Mouse (Mus musculus) kidney, embryonic 14.5 days (tissue): ENCODE results near the gene Lrfn5. TPM values are rescaled to one million over a fixed set of nuclear protein-coding genes. Genes with fewer than 3 reads are reported as not detected.

Experiments used
- ATAC-seq: fragments of 200-750 bp; cut with Nextera tagmentation; 2 replicates; pipeline ENCODE4 v1.8.0; 2017; ENCODE audit warnings: moderate number of reproducible peaks, mild to moderate bottlenecking, moderate TSS enrichment, moderate library complexity; ENCODE audit not compliant: low FRiP score, low TSS enrichment
- H3K27ac ChIP-seq: fragments of 300-500 bp; sonication (generic); 2 replicates; pipeline ENCODE4 v1.5.1; 2014; ENCODE audit warnings: low read depth, mild to moderate bottlenecking, low read length, moderate library complexity, mixed read lengths
- H3K27me3 ChIP-seq: fragments of 300-500 bp; sonication (generic); 2 replicates; pipeline ENCODE4 v1.6.1; 2014; ENCODE audit warnings: mild to moderate bottlenecking, low read length; ENCODE audit not compliant: control insufficient read depth, insufficient read depth
- H3K36me3 ChIP-seq: fragments of 300-500 bp; sonication (generic); 2 replicates; pipeline ENCODE4 v1.6.1; 2014; ENCODE audit warnings: low read length, mixed read lengths; ENCODE audit not compliant: control insufficient read depth, insufficient read depth
- H3K4me1 ChIP-seq: fragments of 300-500 bp; sonication (generic); 2 replicates; pipeline ENCODE4 v1.6.1; 2014; ENCODE audit warnings: low read length, mixed read lengths; ENCODE audit not compliant: control insufficient read depth, insufficient read depth
- H3K4me2 ChIP-seq: fragments of 300-500 bp; sonication (generic); replicated peaks from 2 replicates; pipeline ENCODE4 v1.6.1; 2014; ENCODE audit warnings: low read depth, mild to moderate bottlenecking, low read length
- H3K4me3 ChIP-seq: fragments of 300-500 bp; sonication (generic); 2 replicates; pipeline ENCODE4 v1.5.1; 2014; ENCODE audit warnings: mild to moderate bottlenecking, low read length
- H3K9ac ChIP-seq: fragments of 300-500 bp; sonication (generic); 2 replicates; pipeline ENCODE4 v1.6.1; 2014; ENCODE audit warnings: low read depth, mild to moderate bottlenecking, low read length, moderate library complexity
- H3K9me3 ChIP-seq: fragments of 300-500 bp; sonication (generic); 2 replicates; pipeline ENCODE4 v1.6.1; 2016; ENCODE audit warnings: low read length; ENCODE audit not compliant: control insufficient read depth
- WGBS: fragments of 180-500 bp; shearing (Covaris S2); extraction: QIAGEN DNeasy Blood & Tissue Kit; methylation state at CpG from one replicate; pipeline ENCODE4 v1.1.7; 2014; 5-methylcytosine and 5-hydroxymethylcytosine counted together
- polyA plus RNA-seq: library from polyadenylated mRNA; unstranded; fragments of >200 nt; fragmentation: Nextera tagmentation; extraction: Ambion mirVana; gene quantifications from 2 replicates; pipeline ENCODE4 v1.2.1, GENCODE M21; 2014

The Lrfn5 gene
- polyA plus RNA-seq, result 2.1 and 3.3 TPM in 2 replicates

GRCm38 (mm10) chr12:61522829-61523370 lies at the start of gene Lrfn5:
Gene Lrfn5 (plus strand): TSS chr12:61523150.
- H3K4me1 ChIP-seq, result peaks cover 4% of the 10 kb centered on the region; the same call in 1 of the 2 replicates
- H3K27ac ChIP-seq, result no peak within 1 kb of the TSS
- no peaks in the 10 kb centered on the region for H3K36me3 ChIP-seq
- 0% methylated on average over 43 of the region's 50 CpGs for WGBS
- no peaks in the 10 kb centered on the region for H3K9me3 ChIP-seq
- peak within 1 kb of the TSS; percentile 55 for H3K4me3 ChIP-seq
- H3K4me2 ChIP-seq, result peak within 1 kb of the TSS; percentile 77
- H3K9ac ChIP-seq, result peak within 1 kb of the TSS; percentile 59
- peaks cover 39% of the 10 kb centered on the region for H3K27me3 ChIP-seq
- ATAC-seq, result peak; percentile 93

- H3K4me1 ChIP-seq, result peaks cover 4% of the 10 kb centered on the region; the same call in 1 of the 2 replicates
- H3K9ac ChIP-seq, result no peak overlapping the region
- WGBS, result 3% methylated on average over 20 of the region's 20 CpGs
- H3K36me3 ChIP-seq, result no peaks in the 10 kb centered on the region
- H3K27me3 ChIP-seq, result peaks cover 38% of the 10 kb centered on the region
- no peaks in the 10 kb centered on the region for H3K9me3 ChIP-seq
- H3K4me3 ChIP-seq, result peak overlapping the region; percentile 21; the same call in 1 of the 2 replicates
- no peak overlapping the region for H3K27ac ChIP-seq
- H3K4me2 ChIP-seq, result peak overlapping the region; percentile 43
- ATAC-seq, result no peak
These were observed 1.3 kb upstream of the Lrfn5 start for GRCm38 (mm10) chr12:61521501-61522147.

GRCm38 (mm10) chr12:61522148-61522828 lies 662 bp upstream of the Lrfn5 start:
- 0 out of 2 replicates have a peak overlapping the region, but pooled peaks have one; percentile 59 for H3K9ac ChIP-seq
- H3K4me3 ChIP-seq, result peak overlapping the region; percentile 55
- no peaks in the 10 kb centered on the region for H3K36me3 ChIP-seq
- peak overlapping the region; percentile 77 for H3K4me2 ChIP-seq
- WGBS, result 3% methylated on average over 6 of the region's 6 CpGs
- peaks cover 4% of the 10 kb centered on the region; the same call in 1 of the 2 replicates for H3K4me1 ChIP-seq
- peak; percentile 10; the same call in 1 of the 2 replicates for ATAC-seq
- H3K9me3 ChIP-seq, result no peaks in the 10 kb centered on the region
- H3K27ac ChIP-seq, result no peak overlapping the region
- peaks cover 39% of the 10 kb centered on the region for H3K27me3 ChIP-seq

GRCm38 (mm10) chr12:61523631-61524182 lies 757 bp downstream of the Lrfn5 start:
- H3K27me3 ChIP-seq, result peaks cover 39% of the 10 kb centered on the region

GRCm38 (mm10) chr12:61524183-61524651 lies 1.3 kb downstream of the Lrfn5 start:
- under 1% methylated on average over 33 of the region's 33 CpGs for WGBS
- no peak; the same call in 1 of the 2 replicates for ATAC-seq
- 0 out of 2 replicates have a peak overlapping the region, but pooled peaks have one; percentile 28 for H3K9ac ChIP-seq
- peaks cover 4% of the 10 kb centered on the region; the same call in 1 of the 2 replicates for H3K4me1 ChIP-seq
- no peak overlapping the region for H3K27ac ChIP-seq
- no peaks in the 10 kb centered on the region for H3K36me3 ChIP-seq
- H3K27me3 ChIP-seq, result peaks cover 39% of the 10 kb centered on the region
- peak overlapping the region; percentile 77 for H3K4me2 ChIP-seq
- H3K4me3 ChIP-seq, result peak overlapping the region; percentile 55
- H3K9me3 ChIP-seq, result no peaks in the 10 kb centered on the region

More at GRCm38 (mm10) chr12:61523631-61524182, 757 bp downstream of the Lrfn5 start:
- Histone ChIP-seq H3K9ac (0 out of 2 replicates have a peak overlapping the region, but pooled peaks have one; percentile 59), H3K4me1 (peaks cover 4% of the 10 kb centered on the region; the same call in 1 of the 2 replicates), H3K4me3 (peak overlapping the region; percentile 55), H3K27ac (no peak overlapping the region), H3K9me3 (no peaks in the 10 kb centered on the region), H3K4me2 (peak overlapping the region; percentile 77), H3K36me3 (no peaks in the 10 kb centered on the region)
- WGBS, result 2% methylated on average over 16 of the region's 16 CpGs
- no peak for ATAC-seq

GRCm38 (mm10) chr12:61526199-61526598 lies 3.2 kb downstream of the Lrfn5 start:
- 0 out of 2 replicates have a peak, but pooled peaks have one; percentile 14 for ATAC-seq
- Histone ChIP-seq H3K27ac (no peak overlapping the region), H3K4me3 (no peak overlapping the region; the same call in 1 of the 2 replicates), H3K4me1 (peaks cover 4% of the 10 kb centered on the region; the same call in 1 of the 2 replicates), H3K9me3 (no peaks in the 10 kb centered on the region), H3K27me3 (peaks cover 30% of the 10 kb centered on the region), H3K4me2 (0 out of 2 replicates have a peak overlapping the region, but pooled peaks have one; percentile 13), H3K36me3 (no peaks in the 10 kb centered on the region), H3K9ac (no peak overlapping the region)
- 1% methylated on average over 9 of the region's 9 CpGs for whole genome bisulfite sequencing

DNA sequence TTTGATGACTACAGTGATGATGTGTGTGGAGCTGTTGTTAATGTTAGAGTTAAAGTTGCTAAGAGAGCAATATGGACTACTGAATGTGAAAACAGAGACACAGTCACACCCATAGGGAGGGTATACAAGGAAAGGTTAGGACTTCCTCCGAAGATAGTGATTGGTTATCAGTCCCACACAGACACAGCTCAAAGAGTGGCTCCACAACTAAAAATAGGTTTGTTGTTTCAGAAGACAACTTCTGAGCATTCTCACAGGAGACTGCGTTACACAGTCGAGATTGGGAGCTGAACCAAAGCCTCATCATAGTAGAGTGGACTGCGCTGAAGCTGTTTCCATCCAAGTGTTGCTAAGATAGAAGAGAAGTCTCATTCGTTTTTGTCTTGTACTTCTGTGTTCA lies 57.0 kb downstream of the Lrfn5 start:
- no peaks in the 10 kb centered on the region for H3K36me3 ChIP-seq
- H3K4me2 ChIP-seq, result no peak overlapping the region
- no peak overlapping the region for H3K9ac ChIP-seq
- no peaks in the 10 kb centered on the region for H3K9me3 ChIP-seq
- no peak overlapping the region for H3K4me3 ChIP-seq
- 89% methylated on average over 5 of the region's 5 CpGs for WGBS
- H3K27me3 ChIP-seq, result no peaks in the 10 kb centered on the region
- H3K4me1 ChIP-seq, result no peaks in the 10 kb centered on the region
- no peak for ATAC-seq
- H3K27ac ChIP-seq, result no peak overlapping the region

- Histone ChIP-seq H3K27me3 (no peaks in the 10 kb centered on the region), H3K4me1 (no peaks in the 10 kb centered on the region), H3K36me3 (no peaks in the 10 kb centered on the region), H3K27ac (no peak overlapping the region), H3K9me3 (no peaks in the 10 kb centered on the region), H3K4me3 (no peak overlapping the region), H3K4me2 (no peak overlapping the region), H3K9ac (no peak overlapping the region)
- ATAC-seq, result no peak
These were observed 77.4 kb downstream of the Lrfn5 start for GRCm38 (mm10) chr12:61600305-61600704.
